Mouse (Mus musculus): ENCODE results near the gene Apol6. TPM values are rescaled to one million over a fixed set of nuclear protein-coding genes. Genes with fewer than 3 reads are reported as not detected.

Gene Apol6
- total and polyA plus RNA-seq, 3 experiments = not detected

DNA sequence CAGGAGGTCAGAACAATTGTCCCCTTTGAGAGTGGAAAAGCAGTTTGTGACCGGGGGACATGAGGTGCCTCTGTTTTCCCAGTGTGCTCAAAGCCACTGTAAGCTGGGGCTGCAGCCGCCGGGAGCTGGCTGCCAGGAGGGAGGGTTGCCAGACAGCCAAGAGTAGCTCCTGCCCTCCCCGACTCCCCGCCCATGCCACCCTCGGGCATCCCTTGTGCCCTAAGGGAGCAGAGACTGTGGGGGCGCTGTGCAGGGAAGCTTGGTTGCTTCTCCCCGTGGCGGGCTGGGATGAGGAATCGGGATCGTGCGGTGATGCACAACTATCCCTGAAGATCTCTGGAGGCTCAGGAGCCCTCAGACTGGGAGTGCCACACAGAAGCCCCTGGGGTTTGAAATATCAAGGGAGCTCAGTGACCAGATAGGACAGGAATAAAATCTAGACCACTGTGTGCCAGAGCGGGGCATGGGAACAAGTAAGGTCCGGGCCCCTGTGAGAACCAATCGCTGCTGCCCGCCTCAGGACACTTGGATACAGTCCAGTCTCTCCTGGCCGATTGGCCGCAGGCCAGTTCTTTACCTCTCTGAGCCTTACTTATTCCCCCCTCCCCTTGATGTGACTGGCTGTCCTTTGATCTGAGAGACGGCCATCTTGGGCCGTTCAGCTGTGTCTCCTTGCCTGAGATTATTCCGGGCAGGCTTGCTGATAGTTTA is 45.5 kb upstream of the Apol6 start:
- Histone ChIP-seq H3K4me1 (ENCODE audit: control insufficient read depth in 1 of 2, insufficient read depth in 2 of 2, low read length in 2 of 2) (no peaks in the 10 kb centered on the region), H3K9me3 (replicated peaks; ENCODE audit: insufficient read depth, low read length) (no peaks in the 10 kb centered on the region), H3K27me3 (ENCODE audit: control insufficient read depth in 1 of 2, insufficient read depth in 2 of 2, low read length in 2 of 2) (peaks cover 6 to 8% of the 10 kb centered on the region in 2 experiments; a peak in 2 of 4 replicates), H3K9ac (ENCODE audit: control insufficient read depth, low read depth, low read length, poor library complexity, severe bottlenecking) (no peak overlapping the region), H3K27ac (ENCODE audit: control insufficient read depth, low read depth, low read length) (no peak overlapping the region), H3K36me3 (ENCODE audit: control insufficient read depth in 1 of 2, insufficient read depth in 2 of 2, low read length in 2 of 2) (no peaks in the 10 kb centered on the region), H3K4me3 (ENCODE audit: control insufficient read depth in 1 of 2, insufficient read depth in 1 of 2, low read depth in 2 of 2, low read length in 2 of 2) (no peak overlapping the region), H3K79me2 (ENCODE audit: control insufficient read depth, insufficient read depth, low read length, poor library complexity) (no peaks in the 10 kb centered on the region)
- TF ChIP-seq ETS1 (IDR thresholded peaks at IDR 0.05; ENCODE audit: low read depth, low read length) (no peak), MAFK (IDR thresholded peaks at IDR 0.05; ENCODE audit: borderline replicate concordance, low read depth, low read length) (no peak), POLR2A (IDR thresholded peaks at IDR 0.05; ENCODE audit: control insufficient read depth in 1 of 2, insufficient read depth in 1 of 2, low read depth in 1 of 2, low read length in 2 of 2, poor library complexity in 1 of 2) (no peak), GATA1 (IDR thresholded peaks at IDR 0.05; ENCODE audit: low read depth, low read length) (no peak), ZKSCAN1 (IDR thresholded peaks at IDR 0.05; ENCODE audit: low read depth, low read length) (no peak), POLR2AphosphoS5 (IDR thresholded peaks at IDR 0.05; ENCODE audit: borderline replicate concordance, low read depth, low read length) (no peak), ZC3H11A (IDR thresholded peaks at IDR 0.05; ENCODE audit: low read depth, low read length) (no peak), EP300 (IDR thresholded peaks at IDR 0.05; ENCODE audit: low read depth in 1 of 2, low read length in 2 of 2) (no peak), BHLHE40 (IDR thresholded peaks at IDR 0.05; ENCODE audit: borderline replicate concordance, low read depth, low read length) (no peak), JUND (IDR thresholded peaks at IDR 0.05; ENCODE audit: low read depth, low read length) (no peak), RCOR1 (IDR thresholded peaks at IDR 0.05; ENCODE audit: low read depth, low read length) (no peak), MYB (IDR thresholded peaks at IDR 0.05; ENCODE audit: low read depth, low read length) (no peak), POLR2AphosphoS2 (IDR thresholded peaks at IDR 0.05; ENCODE audit: low read length) (no peak), USF2 (IDR thresholded peaks at IDR 0.05; ENCODE audit: borderline replicate concordance in 1 of 2, insufficient read depth in 1 of 2, low read depth in 1 of 2, low read length in 2 of 2) (no peak), UBTF (IDR thresholded peaks at IDR 0.05; ENCODE audit: borderline replicate concordance, insufficient read depth, low read depth, low read length) (no peak), CHD1 (IDR thresholded peaks at IDR 0.05; ENCODE audit: low read depth, low read length) (no peak), SIN3A (IDR thresholded peaks at IDR 0.05; ENCODE audit: low read length) (no peak), GABPA (IDR thresholded peaks at IDR 0.05; ENCODE audit: low read depth, low read length) (no peak), HCFC1 (IDR thresholded peaks at IDR 0.05; ENCODE audit: low read depth, low read length) (no peak), TAL1 (IDR thresholded peaks at IDR 0.05; ENCODE audit: low read length) (no peak)
- no peak for DNase-seq (ENCODE audit: low read depth, low spot score)

Measured in MEL (cell line).